Mouse (Mus musculus): ENCODE results near the gene Ston1.

Ston1 gene

GRCm38 (mm10) chr17:88625931-88626330, 28.4 kb downstream of the Ston1 start:
- DNase-seq (ENCODE audit: low spot score) = no peak

GRCm38 (mm10) chr17:88626347-88626811, 28.9 kb downstream of the Ston1 start:
- DNase-seq (ENCODE audit: low spot score) = peak; percentile 63

- no peak for DNase-seq (ENCODE audit: low spot score)
These were observed 29.7 kb downstream of the Ston1 start for GRCm38 (mm10) chr17:88627150-88627549.

- no peak for DNase-seq (ENCODE audit: low spot score)
These were observed 31.3 kb downstream of the Ston1 start for GRCm38 (mm10) chr17:88628676-88629380.

- no peak for DNase-seq (ENCODE audit: low spot score)
These were observed 31.9 kb downstream of the Ston1 start for GRCm38 (mm10) chr17:88629381-88629759.

- DNase-seq (ENCODE audit: low spot score) = peak; percentile 39
These were observed 32.6 kb downstream of the Ston1 start for GRCm38 (mm10) chr17:88629931-88630553.

- no peak for DNase-seq (ENCODE audit: low spot score)
These were observed 33.1 kb downstream of the Ston1 start for GRCm38 (mm10) chr17:88630554-88630948.

GRCm38 (mm10) chr17:88632631-88633030, 35.1 kb downstream of the Ston1 start:
- DNase-seq (ENCODE audit: low spot score) = no peak

- DNase-seq (ENCODE audit: low spot score) = no peak
These were observed 38.6 kb downstream of the Ston1 start for GRCm38 (mm10) chr17:88636076-88636475.

- DNase-seq (ENCODE audit: low spot score) = peak; percentile 62
These were observed 39.1 kb downstream of the Ston1 start for GRCm38 (mm10) chr17:88636587-88636986.

GRCm38 (mm10) chr17:88641012-88641411, 43.5 kb downstream of the Ston1 start:
- DNase-seq (ENCODE audit: low spot score) = peak; percentile 89

- no peak for DNase-seq (ENCODE audit: low spot score)
These were observed 44.4 kb downstream of the Ston1 start for GRCm38 (mm10) chr17:88641836-88642235.

GRCm38 (mm10) chr17:88644876-88645275, 47.4 kb downstream of the Ston1 start:
- DNase-seq (ENCODE audit: low spot score) = no peak

GRCm38 (mm10) chr17:88645299-88645698, 47.8 kb downstream of the Ston1 start:
- DNase-seq (ENCODE audit: low spot score) = no peak

GRCm38 (mm10) chr17:88647149-88647548, 49.7 kb downstream of the Ston1 start:
- DNase-seq (ENCODE audit: low spot score) = no peak

GRCm38 (mm10) chr17:88652010-88652409, 54.5 kb downstream of the Ston1 start:
- peak; percentile 78 for DNase-seq (ENCODE audit: low spot score)

- DNase-seq (ENCODE audit: low spot score) = peak; percentile 89
These were observed 55.4 kb downstream of the Ston1 start for GRCm38 (mm10) chr17:88652702-88653374.

- no peak for DNase-seq (ENCODE audit: low spot score)
These were observed 55.9 kb downstream of the Ston1 start for GRCm38 (mm10) chr17:88653375-88653769.

GRCm38 (mm10) chr17:88658510-88658909, 61.0 kb downstream of the Ston1 start:
- DNase-seq (ENCODE audit: low spot score) = no peak

GRCm38 (mm10) chr17:88666076-88666475, 68.6 kb downstream of the Ston1 start:
- no peak for DNase-seq (ENCODE audit: low spot score)

- DNase-seq (ENCODE audit: low spot score) = peak; percentile 64
These were observed 71.0 kb downstream of the Ston1 start, which contains the start of gene Gtf2a1l for GRCm38 (mm10) chr17:88668452-88668851. Gene Gtf2a1l (plus strand): TSS chr17:88668660.

- DNase-seq (ENCODE audit: low spot score) = peak; percentile 20
These were observed 72.4 kb downstream of the Ston1 start for GRCm38 (mm10) chr17:88669921-88670320.

- DNase-seq (ENCODE audit: low spot score) = peak; percentile 43
These were observed 73.3 kb downstream of the Ston1 start for GRCm38 (mm10) chr17:88670800-88671199.

Data from embryo, embryonic 10.5 days (tissue).